Mouse (Mus musculus) kidney, adult 2 months (tissue): Measurements from ENCODE around the gene Raly.

Experiments used
- CTCF ChIP-seq: fragments of 200-500 bp; conservative IDR thresholded peaks from 2 replicates; pipeline ENCODE4 v1.5.1; 2011; ENCODE audit warnings: low read depth, mild to moderate bottlenecking, control low read depth, low read length, moderate library complexity, mixed read lengths; ENCODE audit not compliant: insufficient read depth, insufficient read length
- POLR2A ChIP-seq: fragments of 200-500 bp; IDR thresholded peaks from one replicate; pipeline ENCODE4 v1.6.1; 2011; ENCODE audit warnings: low read depth, low read length, control low read depth

DNA sequence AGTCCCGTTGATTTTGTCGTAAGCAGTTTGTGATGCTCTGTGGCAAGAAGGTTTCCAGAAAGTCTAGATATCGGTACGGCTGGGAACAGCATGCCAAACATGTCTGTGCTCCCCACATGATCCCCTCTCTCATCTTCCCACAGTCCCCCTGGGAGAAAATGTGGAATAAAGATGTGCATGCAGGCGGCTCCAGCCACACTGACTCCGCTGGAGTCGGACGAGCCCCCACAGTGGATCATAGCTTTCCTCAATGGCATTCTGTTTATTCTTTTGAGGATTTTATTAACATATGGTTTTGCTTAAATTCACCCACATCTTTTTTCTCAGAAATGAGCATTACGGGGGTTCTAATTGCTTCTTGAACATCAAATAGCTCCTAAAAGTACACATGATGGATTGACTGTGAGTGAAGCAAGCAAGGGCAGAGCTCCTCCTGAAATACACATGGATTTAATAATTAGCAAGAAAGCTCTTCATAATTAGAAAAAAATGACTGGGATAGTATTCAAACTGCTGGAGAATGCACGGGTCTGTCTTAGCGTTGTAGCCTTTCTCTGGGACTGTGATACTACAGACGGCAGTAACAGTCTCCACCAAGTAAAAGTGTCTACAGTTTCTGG, 125.1 kb downstream of the Raly start:
- TF ChIP-seq CTCF, result no peak
- no peak for TF ChIP-seq POLR2A
